Mouse (Mus musculus): ENCODE measurements around the gene Epm2a. TPM values are rescaled to one million over a fixed set of nuclear protein-coding genes. Genes with fewer than 3 reads are reported as not detected.
"Not testable (repeated sequence)": the region's sequence is repeated elsewhere in the genome, so short reads cannot be mapped to it uniquely, and the experiment has no call there.

Gene Epm2a
- polyA plus RNA-seq, 1 experiment from 2014 or later = 0.35 TPM

DNA sequence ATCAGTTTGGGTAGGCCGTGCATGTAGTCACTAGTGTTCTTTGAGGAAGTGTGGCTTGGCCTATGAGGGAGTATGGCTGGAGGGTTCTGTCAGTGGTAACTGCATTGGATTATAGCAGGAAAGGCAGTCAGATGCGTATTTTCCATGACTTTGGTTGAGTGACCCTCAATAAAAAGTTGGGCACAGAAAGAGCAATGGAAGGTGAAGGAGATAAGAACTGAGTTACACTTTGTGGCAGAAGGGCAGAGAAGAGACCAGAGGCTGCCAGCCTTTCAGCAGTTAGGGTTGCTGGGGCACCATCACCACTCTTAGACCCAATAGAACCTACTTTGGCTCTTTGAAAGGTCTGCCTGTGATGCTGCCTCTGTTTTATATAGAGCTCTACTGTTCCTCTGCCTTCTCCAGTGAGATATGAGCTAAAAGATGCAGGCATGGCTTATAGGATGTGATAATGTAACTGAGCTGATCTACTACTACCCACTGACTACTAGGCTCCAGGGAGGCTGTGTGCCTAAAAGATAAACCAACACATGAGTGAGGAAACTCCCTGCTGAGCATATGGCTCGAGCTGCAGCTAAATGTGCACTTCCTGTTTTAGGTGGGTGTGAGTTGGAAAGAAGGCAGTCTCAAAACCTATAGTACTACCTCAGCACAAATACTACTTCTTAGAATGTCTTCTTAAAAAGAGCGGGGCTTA, 19.9 kb upstream of the Epm2a start:
- no peak for ATAC-seq (ENCODE audit: low FRiP score, low TSS enrichment)
- no peak overlapping the region for H3K27ac ChIP-seq (ENCODE audit: low read length)
- WGBS = 73% methylated on average over 4 of the region's 4 CpGs

DNA sequence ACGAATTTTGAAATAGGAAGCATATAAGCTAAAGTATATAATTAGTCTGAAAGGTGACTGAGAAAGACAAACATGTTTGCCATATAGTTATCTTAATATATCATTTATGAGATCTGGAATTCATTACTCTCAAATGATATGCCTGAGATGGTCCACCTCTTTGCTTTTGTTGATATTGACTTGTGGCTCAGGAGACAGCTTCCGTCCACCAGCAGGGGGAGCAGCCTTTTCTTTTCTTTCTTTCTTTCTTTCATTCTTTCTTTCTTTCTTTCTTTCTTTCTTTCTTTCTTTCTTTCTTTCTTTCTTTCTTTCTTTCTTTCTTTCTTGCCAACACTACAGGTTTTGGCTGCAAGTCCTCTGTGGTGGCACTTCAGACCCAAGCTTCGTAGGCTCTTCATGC, 16.7 kb upstream of the Epm2a start:
- Histone ChIP-seq H3K27me3 (ENCODE audit: insufficient read depth, low read length) (no peaks in the 10 kb centered on the region), H3K27ac (ENCODE audit: low read length) (no peak overlapping the region), H3K4me1 (ENCODE audit: insufficient read depth, low read length) (no peaks in the 10 kb centered on the region), H3K4me2 (replicated peaks; ENCODE audit: low read depth, low read length) (no peak overlapping the region), H3K4me3 (ENCODE audit: low read length) (no peak overlapping the region), H3K9ac (replicated peaks; ENCODE audit: low read length) (no peak overlapping the region), H3K9me3 (ENCODE audit: low read length) (0 out of 2 replicates have a peak, but pooled peaks cover 4% of the 10 kb centered on the region), H3K36me3 (ENCODE audit: insufficient read depth, low read length) (no peaks in the 10 kb centered on the region)
- WGBS = 93% methylated on average over 3 of the region's 3 CpGs
- ATAC-seq (ENCODE audit: low FRiP score, low TSS enrichment) = no peak

More for the DNA sequence above, 19.9 kb upstream of the Epm2a start:
- Histone ChIP-seq H3K9ac (replicated peaks; ENCODE audit: low read length) (no peak overlapping the region), H3K4me3 (ENCODE audit: low read length) (no peak overlapping the region), H3K4me2 (replicated peaks; ENCODE audit: low read depth, low read length) (no peak overlapping the region), H3K27me3 (ENCODE audit: insufficient read depth, low read length) (no peaks in the 10 kb centered on the region), H3K4me1 (ENCODE audit: insufficient read depth, low read length) (no peaks in the 10 kb centered on the region), H3K9me3 (ENCODE audit: low read length) (no peaks in the 10 kb centered on the region), H3K36me3 (ENCODE audit: insufficient read depth, low read length) (no peaks in the 10 kb centered on the region)

DNA sequence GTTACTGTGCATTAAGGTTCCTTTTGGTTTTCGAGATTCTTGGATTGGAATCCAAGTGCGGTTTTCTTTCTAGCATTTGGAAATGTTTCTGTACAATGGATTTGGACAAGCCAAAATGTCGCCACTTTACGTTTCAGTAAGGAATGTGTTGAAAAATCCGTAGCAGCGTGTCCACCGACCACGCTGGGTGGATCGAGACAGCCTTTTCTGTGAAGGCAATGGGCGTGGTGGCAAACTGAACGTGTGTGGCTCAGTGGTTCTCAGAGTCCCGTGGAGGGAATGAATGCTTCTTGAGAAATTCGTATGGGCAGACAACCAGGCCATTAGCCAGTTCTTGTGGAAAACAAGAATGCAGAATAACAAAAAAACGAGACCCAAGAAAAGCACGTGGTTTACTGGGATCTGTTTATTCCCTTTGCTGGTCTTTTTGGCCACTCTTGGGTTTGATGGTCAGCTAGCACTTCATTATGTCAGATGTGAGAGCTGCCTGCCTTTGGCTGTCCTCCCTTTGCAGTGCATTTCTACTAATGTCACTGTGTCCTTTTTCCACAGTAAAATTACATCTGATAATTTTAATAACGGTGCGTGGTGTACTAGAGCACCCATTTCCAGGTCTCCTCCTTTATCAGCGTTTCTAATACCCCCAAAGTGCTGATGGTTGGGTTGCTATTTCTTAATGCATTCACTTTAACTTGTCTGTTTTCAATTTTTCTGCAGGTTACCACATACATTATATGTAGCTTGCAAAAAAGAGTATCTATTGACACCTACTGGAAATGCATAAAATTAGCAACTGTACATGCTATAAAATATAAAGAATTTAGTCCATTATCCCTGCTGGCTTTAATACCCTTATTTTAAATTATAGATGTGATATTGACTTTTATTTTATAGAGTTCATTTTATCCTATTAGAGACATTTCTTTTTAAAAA, 1.6 kb downstream of the Epm2a start:
- H3K27ac ChIP-seq (ENCODE audit: low read length) = no peak overlapping the region
- WGBS = 82% methylated on average over 18 of the region's 18 CpGs
- ATAC-seq (ENCODE audit: low FRiP score, low TSS enrichment) = no peak

DNA sequence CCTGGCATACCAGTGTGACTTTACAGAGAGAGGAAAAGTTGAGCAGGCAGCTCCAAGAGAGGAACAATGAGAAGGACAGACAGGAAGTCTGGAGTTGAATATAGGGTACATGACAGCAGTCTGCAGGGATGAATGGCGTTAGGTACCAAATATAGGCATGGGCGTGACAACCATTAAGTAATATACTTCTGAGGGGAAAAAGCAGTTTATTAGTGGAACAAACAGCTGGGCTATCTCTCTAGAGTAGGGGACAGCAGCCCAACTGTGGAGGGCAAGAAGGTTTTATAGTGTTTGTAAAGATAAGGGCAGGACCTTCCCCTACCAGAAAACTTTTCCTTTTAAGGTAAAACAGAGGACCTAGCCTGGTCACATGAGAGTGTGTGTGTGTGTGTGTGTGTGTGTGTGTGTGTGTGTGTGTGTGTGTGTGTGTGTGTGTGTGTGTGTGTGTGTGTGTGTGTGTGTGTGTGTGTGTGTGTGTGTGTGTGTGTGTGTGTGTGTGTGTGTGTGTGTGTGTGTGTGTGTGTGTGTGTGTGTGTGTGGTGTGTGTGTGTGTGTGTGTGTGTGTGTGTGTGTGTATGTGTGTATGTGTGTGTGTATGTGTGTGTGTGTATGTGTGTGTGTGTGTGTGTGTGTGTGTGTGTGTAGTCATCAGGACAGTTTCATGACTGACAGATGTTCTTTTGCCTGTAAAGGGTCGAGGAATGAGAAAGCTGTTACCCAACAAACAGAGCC, 7.2 kb downstream of the Epm2a start:
- not testable (repeated sequence) for H3K4me2 ChIP-seq (replicated peaks; ENCODE audit: low read depth, low read length); H3K36me3 ChIP-seq (ENCODE audit: insufficient read depth, low read length); H3K9me3 ChIP-seq (ENCODE audit: low read length); H3K4me3 ChIP-seq (ENCODE audit: low read length); H3K4me1 ChIP-seq (ENCODE audit: insufficient read depth, low read length); H3K27me3 ChIP-seq (ENCODE audit: insufficient read depth, low read length); H3K9ac ChIP-seq (replicated peaks; ENCODE audit: low read length); H3K27ac ChIP-seq (ENCODE audit: low read length)
- peak; percentile 57; the same call in 1 of the 2 replicates for ATAC-seq (ENCODE audit: low FRiP score, low TSS enrichment)
- 50% methylated on average over 3 of the region's 3 CpGs for WGBS

More for the DNA sequence above, 1.6 kb downstream of the Epm2a start:
- H3K27me3 ChIP-seq (ENCODE audit: insufficient read depth, low read length) = no peaks in the 10 kb centered on the region
- H3K4me1 ChIP-seq (ENCODE audit: insufficient read depth, low read length) = no peaks in the 10 kb centered on the region
- H3K36me3 ChIP-seq (ENCODE audit: insufficient read depth, low read length) = no peaks in the 10 kb centered on the region
- no peak overlapping the region for H3K4me3 ChIP-seq (ENCODE audit: low read length)
- no peak overlapping the region for H3K9ac ChIP-seq (replicated peaks; ENCODE audit: low read length)
- no peak overlapping the region for H3K4me2 ChIP-seq (replicated peaks; ENCODE audit: low read depth, low read length)
- H3K9me3 ChIP-seq (ENCODE audit: low read length) = no peaks in the 10 kb centered on the region

DNA sequence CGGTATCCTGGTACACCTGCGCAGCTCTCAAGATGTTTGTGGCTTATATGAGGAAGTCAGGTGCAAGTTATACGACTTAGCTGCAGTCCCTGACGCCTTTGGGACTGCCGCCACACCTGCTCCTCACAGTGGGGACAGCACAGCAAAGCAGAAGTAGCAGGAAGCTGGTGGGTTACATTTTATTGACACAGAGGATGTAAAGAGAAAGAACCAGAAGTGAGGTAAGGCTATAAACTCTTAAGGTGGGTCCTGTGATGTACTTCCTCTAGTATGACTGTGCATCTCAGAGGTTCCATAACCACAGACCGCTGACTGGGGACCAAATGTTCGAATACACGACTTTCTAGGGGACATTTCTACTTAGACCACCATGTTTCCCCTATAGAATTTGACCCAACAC, 11.4 kb downstream of the Epm2a start:
- H3K9ac ChIP-seq (replicated peaks; ENCODE audit: low read length) = no peak overlapping the region
- no peak overlapping the region for H3K4me2 ChIP-seq (replicated peaks; ENCODE audit: low read depth, low read length)
- H3K27me3 ChIP-seq (ENCODE audit: insufficient read depth, low read length) = no peaks in the 10 kb centered on the region
- H3K9me3 ChIP-seq (ENCODE audit: low read length) = peaks cover 7% of the 10 kb centered on the region; the same call in 1 of the 2 replicates
- no peaks in the 10 kb centered on the region for H3K4me1 ChIP-seq (ENCODE audit: insufficient read depth, low read length)
- WGBS = 85% methylated on average over 7 of the region's 8 CpGs
- H3K36me3 ChIP-seq (ENCODE audit: insufficient read depth, low read length) = no peaks in the 10 kb centered on the region
- H3K4me3 ChIP-seq (ENCODE audit: low read length) = no peak overlapping the region
- H3K27ac ChIP-seq (ENCODE audit: low read length) = no peak overlapping the region
- ATAC-seq (ENCODE audit: low FRiP score, low TSS enrichment) = no peak

DNA sequence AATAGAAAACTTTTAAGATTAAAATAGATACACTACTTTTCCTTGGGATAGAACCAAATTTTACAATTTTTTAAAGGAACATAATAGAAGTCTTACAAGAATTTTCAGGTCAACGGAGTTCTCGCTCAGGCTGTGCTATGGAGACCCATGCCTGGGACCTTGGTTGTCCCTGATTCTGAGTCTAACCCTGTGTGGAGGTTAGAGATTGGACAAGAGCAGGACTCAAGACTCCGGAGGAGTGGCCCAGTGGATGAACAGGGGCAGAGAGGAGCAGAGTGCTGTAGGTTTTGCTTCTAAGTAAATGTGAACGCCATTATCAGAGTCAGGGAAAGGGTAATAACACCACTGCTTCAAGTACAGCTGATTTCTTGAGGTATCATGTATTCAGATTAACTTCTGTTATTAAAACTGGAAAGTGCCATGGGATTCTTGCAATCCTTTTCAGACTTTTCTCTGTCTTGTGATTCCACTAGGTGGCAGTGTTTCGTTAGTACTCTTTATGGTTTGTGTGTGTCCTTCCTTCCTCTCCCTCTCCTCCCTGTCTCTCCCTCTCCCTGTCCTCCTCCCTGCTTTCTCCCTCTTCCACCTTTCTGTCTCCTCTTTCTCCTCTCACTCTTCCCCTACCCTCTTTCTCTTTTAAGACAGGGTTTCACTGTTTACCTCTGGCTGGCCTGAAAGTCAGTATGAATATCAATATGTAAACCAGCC, 18.9 kb downstream of the Epm2a start:
- H3K36me3 ChIP-seq (ENCODE audit: insufficient read depth, low read length) = no peaks in the 10 kb centered on the region
- no peak overlapping the region for H3K4me2 ChIP-seq (replicated peaks; ENCODE audit: low read depth, low read length)
- ATAC-seq (ENCODE audit: low FRiP score, low TSS enrichment) = peak; percentile 42; the same call in 1 of the 2 replicates
- 59% methylated on average over 5 of the region's 5 CpGs for WGBS
- no peak overlapping the region for H3K27ac ChIP-seq (ENCODE audit: low read length)
- H3K4me1 ChIP-seq (ENCODE audit: insufficient read depth, low read length) = 0 out of 2 replicates have a peak, but pooled peaks cover 3% of the 10 kb centered on the region
- H3K9ac ChIP-seq (replicated peaks; ENCODE audit: low read length) = no peak overlapping the region
- H3K9me3 ChIP-seq (ENCODE audit: low read length) = peaks cover 7% of the 10 kb centered on the region; the same call in 1 of the 2 replicates
- H3K27me3 ChIP-seq (ENCODE audit: insufficient read depth, low read length) = no peaks in the 10 kb centered on the region
- H3K4me3 ChIP-seq (ENCODE audit: low read length) = no peak overlapping the region

DNA sequence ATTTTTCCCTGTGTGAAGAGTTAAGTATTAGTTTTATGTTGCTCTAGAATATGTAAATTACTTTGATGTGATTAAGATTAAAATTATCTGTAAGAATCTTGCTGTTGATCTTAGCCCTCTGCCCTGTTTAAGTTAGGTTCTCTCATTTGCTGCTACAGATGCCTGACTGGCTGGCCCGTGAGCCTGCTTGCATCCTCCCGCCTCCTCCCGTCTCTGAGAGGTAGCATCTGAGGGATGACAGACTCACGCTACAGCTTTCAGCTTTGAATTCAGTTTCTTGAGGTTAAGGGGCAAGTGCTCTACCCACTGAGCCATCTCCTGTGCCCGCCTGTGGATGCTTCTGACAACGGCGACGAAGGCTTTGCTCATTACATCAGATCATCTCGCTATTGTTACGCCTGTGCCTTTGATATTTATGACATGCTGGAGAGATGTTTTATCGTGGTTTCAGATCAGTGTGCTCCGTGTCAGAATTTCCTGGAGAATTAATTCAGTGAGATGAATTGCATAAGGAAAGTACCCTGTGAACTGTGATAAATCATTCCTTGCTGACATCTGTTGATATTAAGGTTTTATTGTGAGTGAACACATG, 19.8 kb downstream of the Epm2a start:
- WGBS = 48% methylated on average over 12 of the region's 12 CpGs
- no peak for ATAC-seq (ENCODE audit: low FRiP score, low TSS enrichment)

DNA sequence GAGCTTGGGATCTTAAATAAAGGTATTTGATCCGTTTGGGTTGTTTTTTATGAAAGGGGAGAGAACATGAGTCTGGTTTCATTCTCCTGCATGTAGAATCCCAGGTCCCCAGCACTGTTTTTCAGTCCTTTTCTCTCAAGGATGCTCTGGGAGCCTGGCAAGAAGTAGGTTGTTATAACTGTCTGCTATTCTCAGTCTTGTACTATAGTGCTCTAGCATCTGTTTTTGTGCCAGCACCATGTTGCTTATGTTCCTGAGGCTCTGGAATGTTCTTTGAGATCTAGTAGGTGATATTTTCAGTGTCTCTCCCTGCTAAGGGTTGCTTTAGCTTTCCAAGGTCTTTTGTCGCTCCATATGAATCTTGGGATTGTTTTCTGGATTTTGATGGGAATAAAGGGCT, 38.1 kb downstream of the Epm2a start:
- Histone ChIP-seq H3K9ac (replicated peaks; ENCODE audit: low read length) (no peak overlapping the region), H3K9me3 (ENCODE audit: low read length) (no peaks in the 10 kb centered on the region), H3K36me3 (ENCODE audit: insufficient read depth, low read length) (no peaks in the 10 kb centered on the region), H3K4me1 (ENCODE audit: insufficient read depth, low read length) (no peaks in the 10 kb centered on the region), H3K4me3 (ENCODE audit: low read length) (no peak overlapping the region), H3K27me3 (ENCODE audit: insufficient read depth, low read length) (no peaks in the 10 kb centered on the region), H3K27ac (ENCODE audit: low read length) (no peak overlapping the region), H3K4me2 (replicated peaks; ENCODE audit: low read depth, low read length) (no peak overlapping the region)
- no peak for ATAC-seq (ENCODE audit: low FRiP score, low TSS enrichment)
- WGBS = 79% methylated on average over 2 of the region's 2 CpGs

More for the DNA sequence above, 19.8 kb downstream of the Epm2a start:
- no peak overlapping the region for H3K4me2 ChIP-seq (replicated peaks; ENCODE audit: low read depth, low read length)
- H3K4me1 ChIP-seq (ENCODE audit: insufficient read depth, low read length) = 0 out of 2 replicates have a peak, but pooled peaks cover 3% of the 10 kb centered on the region
- no peak overlapping the region for H3K27ac ChIP-seq (ENCODE audit: low read length)
- peaks cover 4% of the 10 kb centered on the region; the same call in 1 of the 2 replicates for H3K9me3 ChIP-seq (ENCODE audit: low read length)
- H3K27me3 ChIP-seq (ENCODE audit: insufficient read depth, low read length) = no peaks in the 10 kb centered on the region
- H3K36me3 ChIP-seq (ENCODE audit: insufficient read depth, low read length) = no peaks in the 10 kb centered on the region
- no peak overlapping the region for H3K9ac ChIP-seq (replicated peaks; ENCODE audit: low read length)
- H3K4me3 ChIP-seq (ENCODE audit: low read length) = no peak overlapping the region

DNA sequence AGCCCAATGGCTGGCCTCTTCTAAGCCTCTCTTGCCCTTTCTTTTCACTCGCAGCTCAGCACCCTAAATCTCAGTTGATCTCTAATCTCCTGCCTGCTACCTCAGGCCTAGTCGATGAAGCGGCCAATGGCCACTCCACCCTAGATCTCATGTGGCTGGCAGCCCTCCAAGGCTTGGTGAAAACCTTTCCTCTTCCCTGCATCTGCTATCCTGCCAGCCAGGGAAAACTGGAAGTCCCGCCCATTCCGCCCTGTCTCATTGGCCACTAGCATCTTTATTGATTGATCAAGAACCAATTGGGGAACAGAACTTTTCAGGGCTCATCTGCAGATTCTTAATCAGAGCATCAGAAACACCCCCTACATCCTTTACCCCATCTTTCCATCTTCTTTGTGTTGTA, 67.7 kb downstream of the Epm2a start:
- ATAC-seq (ENCODE audit: low FRiP score, low TSS enrichment) = no peak
- no peak overlapping the region for H3K4me3 ChIP-seq (ENCODE audit: low read length)
- H3K4me1 ChIP-seq (ENCODE audit: insufficient read depth, low read length) = no peaks in the 10 kb centered on the region
- H3K9ac ChIP-seq (replicated peaks; ENCODE audit: low read length) = no peak overlapping the region
- H3K27me3 ChIP-seq (ENCODE audit: insufficient read depth, low read length) = no peaks in the 10 kb centered on the region
- no peak overlapping the region for H3K4me2 ChIP-seq (replicated peaks; ENCODE audit: low read depth, low read length)
- H3K9me3 ChIP-seq (ENCODE audit: low read length) = no peaks in the 10 kb centered on the region
- H3K36me3 ChIP-seq (ENCODE audit: insufficient read depth, low read length) = no peaks in the 10 kb centered on the region
- WGBS = 86% methylated on average over 5 of the region's 5 CpGs
- H3K27ac ChIP-seq (ENCODE audit: low read length) = no peak overlapping the region

Measured in kidney, embryonic 16.5 days (tissue).